Mouse (Mus musculus): ENCODE measurements around the gene Ube2b.

Gene Ube2b

GRCm38 (mm10) chr11:51935636-51936434 lies 64.7 kb downstream of the Ube2b start:
- DNase-seq (ENCODE audit: low read depth, low spot score) = no peak
